Mouse (Mus musculus): ENCODE data around the gene Tspan9.

DNA sequence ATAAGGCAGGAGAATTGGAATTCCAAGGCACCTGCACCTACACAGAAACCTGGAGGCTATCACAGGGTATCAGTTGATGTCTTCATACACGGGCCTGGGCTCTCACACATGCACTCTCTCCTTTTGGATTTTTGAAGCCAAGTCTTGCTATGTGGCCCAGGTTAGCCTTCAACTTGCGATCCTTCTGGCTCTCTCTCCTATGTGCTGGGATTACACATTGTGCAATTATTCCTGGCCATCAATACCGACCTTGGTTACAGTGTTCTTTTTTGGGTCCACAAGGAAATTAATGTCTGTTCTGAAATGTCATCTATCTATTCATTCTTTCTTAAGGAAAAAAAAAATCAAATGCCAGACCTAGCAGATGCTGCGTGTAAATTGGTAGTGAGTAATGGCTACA is 13.1 kb upstream of the Tspan9 start:
- TF ChIP-seq EP300 (IDR thresholded peaks at IDR 0.05; ENCODE audit: low read depth) = no peak
- no peak for TF ChIP-seq CTCF (IDR thresholded peaks at IDR 0.05; ENCODE audit: low read depth)
